Comparison of ENCODE assay signal across 27 mouse cellular contexts in the genomic region with DNA sequence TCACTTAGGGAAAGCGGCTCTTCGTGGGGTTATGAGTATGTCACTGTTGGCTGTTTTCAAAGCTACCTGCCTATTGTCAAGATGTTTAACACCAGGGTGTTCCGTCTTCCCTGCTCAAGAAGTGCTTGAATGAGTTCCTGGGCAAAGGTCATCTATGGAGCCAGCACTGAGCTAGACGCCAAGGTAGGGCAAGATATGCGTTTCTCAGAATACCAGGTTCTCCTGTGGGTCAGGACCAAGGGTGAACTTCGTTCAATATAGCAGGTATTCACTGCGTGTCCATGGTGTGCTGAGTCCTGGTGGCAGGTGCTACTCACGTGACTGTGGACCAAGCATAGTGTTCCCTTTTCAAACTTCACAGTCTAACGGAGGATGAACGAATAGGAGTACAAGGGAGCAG. TPM values are rescaled to one million over a fixed set of nuclear protein-coding genes. Genes with fewer than 3 reads are reported as not detected.
A peak's percentile ranks its signal among the peaks of the same experiment; 100 is the strongest.
DNase-seq lines count a peak whose midpoint lies in the region; ATAC-seq and TF ChIP-seq lines count a peak whose summit lies in the region.
"Had no signal": no experiment of that assay in that cellular context is flagged by ENCODE, and none has a peak within 500 bp of the region (broad histone marks: within the 10 kb centered on the region; RNA-seq: fewer than 3 reads in every experiment).

No protein-coding gene starts in this region.

- H3K4me3 ChIP-seq in kidney, adult 2 months (ENCODE audit: insufficient read depth, low read depth, low read length) = no peak overlapping the region
- no peak overlapping the region for H3K4me3 ChIP-seq in kidney, embryonic 15.5 days (replicated peaks)
- H3K4me3 ChIP-seq in spleen, adult 2 months (ENCODE audit: extremely low read depth, insufficient read depth, insufficient read length) = no peak overlapping the region
- peak overlapping the region; percentile 74; the same call in 1 of the 2 replicates for H3K4me3 ChIP-seq in liver, postnatal 0 days (ENCODE audit: low read depth, low read length)
- H3K4me3 ChIP-seq in forebrain, postnatal 0 days (ENCODE audit: low read depth, low read length) = no peak overlapping the region
- H3K4me3 ChIP-seq: embryonic facial prominence, embryonic 10.5 days; heart, adult 2 months; heart, embryonic 13.5 days; lung, embryonic 15.5 days; midbrain, embryonic 10.5 days; myocyte had no signal

- TF ChIP-seq EP300 in liver, postnatal 0 days (IDR thresholded peaks at IDR 0.05; ENCODE audit: low read depth) = no peak

- WGBS in kidney, adult 2 months = 66% methylated on average over 10 of the region's 10 CpGs
- WGBS in kidney, embryonic 15.5 days = 93% methylated on average over 10 of the region's 10 CpGs
- 82% methylated on average over 10 of the region's 10 CpGs for WGBS in spleen, adult 2 months
- WGBS in liver, postnatal 0 days (ENCODE audit: insufficient replicate concordance) = 86% methylated on average over 10 of the region's 10 CpGs
- 97% methylated on average over 10 of the region's 10 CpGs for WGBS in forebrain, postnatal 0 days

- no peaks in the 10 kb centered on the region for H3K9me3 ChIP-seq in kidney, embryonic 15.5 days (replicated peaks)
- no peaks in the 10 kb centered on the region for H3K9me3 ChIP-seq in liver, postnatal 0 days (ENCODE audit: low read length)
- no peaks in the 10 kb centered on the region for H3K9me3 ChIP-seq in forebrain, postnatal 0 days (ENCODE audit: low read length)
- H3K9me3 ChIP-seq: embryonic facial prominence, embryonic 10.5 days; G1E; heart, embryonic 13.5 days; lung, embryonic 15.5 days; midbrain, embryonic 10.5 days had no signal

- H3K9ac ChIP-seq in kidney, embryonic 15.5 days = no peak overlapping the region
- no peak overlapping the region for H3K9ac ChIP-seq in liver, postnatal 0 days (replicated peaks)
- no peak overlapping the region for H3K9ac ChIP-seq in forebrain, postnatal 0 days
- H3K9ac ChIP-seq: heart, embryonic 13.5 days; lung, embryonic 15.5 days had no signal

- DNase-seq in kidney, adult 2 months = peak; percentile 80
- no peak for DNase-seq in spleen, adult 2 months (ENCODE audit: low read depth in 1 of 2, low spot score in 2 of 2)
- DNase-seq in spleen, postnatal 4 days (ENCODE audit: low spot score in 2 of 2) = no peak
- DNase-seq in liver, postnatal 0 days = no peak
- DNase-seq in neural tube, embryonic 10.5 days (ENCODE audit: extremely low spot score, low spot score) = no peak
- DNase-seq in forebrain, postnatal 0 days = no peak
- DNase-seq: adrenal gland, postnatal 36 days; cerebellum, adult 11 months; cerebellum, postnatal 10 days; gastrocnemius, postnatal 36 days; heart, adult 2 months; heart, postnatal 14 days; layer of hippocampus, postnatal 36 days; lung, postnatal 4 days; right cerebral cortex, adult 18-20 months; thymus, postnatal 25 days had no signal

- no peak overlapping the region for H3K27ac ChIP-seq in kidney, adult 2 months (ENCODE audit: insufficient read depth, low read depth, low read length)
- H3K27ac ChIP-seq in kidney, embryonic 15.5 days = no peak overlapping the region
- H3K27ac ChIP-seq in spleen, adult 2 months (ENCODE audit: insufficient read depth, low read length) = peak overlapping the region; percentile 45; the same call in 1 of the 2 replicates
- H3K27ac ChIP-seq in liver, postnatal 0 days (ENCODE audit: low read depth) = no peak overlapping the region
- H3K27ac ChIP-seq in forebrain, postnatal 0 days (ENCODE audit: low read depth, low read length) = no peak overlapping the region
- H3K27ac ChIP-seq: embryonic facial prominence, embryonic 10.5 days; heart, adult 2 months; heart, embryonic 13.5 days; hindbrain, postnatal 0 days; lung, embryonic 15.5 days; midbrain, embryonic 10.5 days had no signal

- H3K4me2 ChIP-seq in kidney, embryonic 15.5 days = no peak overlapping the region
- peak overlapping the region; percentile 99 for H3K4me2 ChIP-seq in liver, postnatal 0 days (ENCODE audit: low read depth, low read length)
- H3K4me2 ChIP-seq in forebrain, postnatal 0 days (ENCODE audit: low read depth) = no peak overlapping the region
- H3K4me2 ChIP-seq: heart, embryonic 13.5 days; lung, embryonic 15.5 days had no signal

- no peak for TF ChIP-seq CTCF in kidney, adult 2 months (conservative IDR thresholded peaks at IDR 0.05; ENCODE audit: insufficient read depth, insufficient read length, low read depth, low read length)
- TF ChIP-seq CTCF in spleen, adult 2 months (IDR thresholded peaks at IDR 0.05; ENCODE audit: extremely low read depth, insufficient read depth, insufficient read length, insufficient replicate concordance) = no peak
- TF ChIP-seq CTCF in liver, postnatal 0 days (IDR thresholded peaks at IDR 0.05; ENCODE audit: low read depth) = no peak
- TF ChIP-seq CTCF in forebrain, postnatal 0 days (IDR thresholded peaks at IDR 0.05; ENCODE audit: low read depth) = no peak

- peaks cover 9% of the 10 kb centered on the region; the same call in 1 of the 2 replicates for H3K4me1 ChIP-seq in kidney, adult 2 months (ENCODE audit: control insufficient read depth, insufficient read depth, low read length)
- peaks cover 17% of the 10 kb centered on the region for H3K4me1 ChIP-seq in kidney, embryonic 15.5 days
- peaks cover 9% of the 10 kb centered on the region; the same call in 1 of the 2 replicates for H3K4me1 ChIP-seq in spleen, adult 2 months (ENCODE audit: control insufficient read depth, insufficient read depth, insufficient read length)
- H3K4me1 ChIP-seq in liver, postnatal 0 days (ENCODE audit: insufficient read depth) = peaks cover 17% of the 10 kb centered on the region
- no peaks in the 10 kb centered on the region for H3K4me1 ChIP-seq in forebrain, postnatal 0 days (ENCODE audit: insufficient read depth)

- no peaks in the 10 kb centered on the region for H3K27me3 ChIP-seq in kidney, adult 2 months (replicated peaks; ENCODE audit: control insufficient read depth, insufficient read depth, low read length)
- no peaks in the 10 kb centered on the region for H3K27me3 ChIP-seq in kidney, embryonic 15.5 days
- no peaks in the 10 kb centered on the region for H3K27me3 ChIP-seq in spleen, adult 2 months (ENCODE audit: control insufficient read depth, insufficient read depth, low read length)
- no peaks in the 10 kb centered on the region for H3K27me3 ChIP-seq in liver, postnatal 0 days (ENCODE audit: insufficient read depth, low read length)
- no peaks in the 10 kb centered on the region for H3K27me3 ChIP-seq in forebrain, postnatal 0 days (ENCODE audit: insufficient read depth, low read length)
- H3K27me3 ChIP-seq: CH12.LX; heart, embryonic 13.5 days; lung, embryonic 15.5 days; Patski had no signal

- no peak for TF ChIP-seq POLR2A in kidney, adult 2 months (IDR thresholded peaks at IDR 0.05; ENCODE audit: low read depth, low read length)
- no peak for TF ChIP-seq POLR2A in spleen, adult 2 months (IDR thresholded peaks at IDR 0.05; ENCODE audit: low read depth, low read length)

- ATAC-seq in kidney, embryonic 15.5 days (replicated peaks; ENCODE audit: low FRiP score) = no peak
- no peak for ATAC-seq in liver, postnatal 0 days
- no peak for ATAC-seq in forebrain, postnatal 0 days
- ATAC-seq: hindbrain, postnatal 0 days; midbrain, embryonic 16.5 days; Patski had no signal

- no peaks in the 10 kb centered on the region for H3K36me3 ChIP-seq in kidney, adult 2 months (ENCODE audit: control insufficient read depth, insufficient read depth, low read length)
- no peaks in the 10 kb centered on the region for H3K36me3 ChIP-seq in kidney, embryonic 15.5 days
- H3K36me3 ChIP-seq in spleen, adult 2 months (ENCODE audit: control insufficient read depth, insufficient read depth, low read length) = peaks cover 2% of the 10 kb centered on the region; the same call in 1 of the 2 replicates
- 0 out of 2 replicates have a peak, but pooled peaks cover 6% of the 10 kb centered on the region for H3K36me3 ChIP-seq in liver, postnatal 0 days (replicated peaks; ENCODE audit: insufficient read depth, low read length)
- H3K36me3 ChIP-seq in forebrain, postnatal 0 days (ENCODE audit: insufficient read depth) = no peaks in the 10 kb centered on the region
- H3K36me3 ChIP-seq: embryonic facial prominence, embryonic 10.5 days; G1E; midbrain, embryonic 10.5 days had no signal

RNA-seq across cellular contexts. Expression of a gene that starts 3.7 kb away (rescaled TPM):
- 1.1 and 1.5 TPM in 2 replicates for polyA plus RNA-seq in kidney, adult 2 months (2012; rRNA removed)
- 2.0 and 2.3 TPM in 2 replicates for polyA plus RNA-seq in kidney, embryonic 15.5 days (2015; fragmentation: Nextera tagmentation; extraction: Ambion mirVana)
- polyA plus RNA-seq in spleen, adult 2 months (2012; rRNA removed) = 5.1 and 6.5 TPM in 2 replicates
- polyA plus RNA-seq in liver, postnatal 0 days (2015; fragmentation: Nextera tagmentation; extraction: Ambion mirVana) = 3.9 and 5.0 TPM in 2 replicates
- 0.05 and 0.38 TPM in 2 replicates for total RNA-seq in forebrain, postnatal 0 days (2014; rRNA removed)
- polyA plus RNA-seq in forebrain, postnatal 0 days (2015; fragmentation: Nextera tagmentation; extraction: Ambion mirVana) = 1.8 and 1.9 TPM in 2 replicates
- total RNA-seq: gastrocnemius, postnatal 36 days had no signal
- polyA plus RNA-seq: G1E, Patski had no signal

RNA-seq across cellular contexts. Expression of a gene that starts 26.0 kb away (rescaled TPM):
- polyA plus RNA-seq in kidney, adult 2 months (2012; rRNA removed) = 71.8 and 76.4 TPM in 2 replicates
- 50.2 and 53.5 TPM in 2 replicates for polyA plus RNA-seq in kidney, embryonic 15.5 days (2015; fragmentation: Nextera tagmentation; extraction: Ambion mirVana)
- polyA plus RNA-seq in spleen, adult 2 months (2012; rRNA removed) = 60.8 and 61.7 TPM in 2 replicates
- polyA plus RNA-seq in liver, postnatal 0 days (2015; fragmentation: Nextera tagmentation; extraction: Ambion mirVana) = 10.3 TPM in 2 replicates
- 30.0 and 36.0 TPM in 2 replicates for total RNA-seq in forebrain, postnatal 0 days (2014; rRNA removed)
- 25.6 and 29.0 TPM in 2 replicates for polyA plus RNA-seq in forebrain, postnatal 0 days (2015; fragmentation: Nextera tagmentation; extraction: Ambion mirVana)

RNA-seq across cellular contexts. Expression of a gene that starts 37.3 kb away (rescaled TPM):
- 225 and 246 TPM in 2 replicates for polyA plus RNA-seq in kidney, adult 2 months (2012; rRNA removed)
- 0.72 and 1.0 TPM in 2 replicates for polyA plus RNA-seq in kidney, embryonic 15.5 days (2015; fragmentation: Nextera tagmentation; extraction: Ambion mirVana)
- 4.4 and 4.8 TPM in 2 replicates for polyA plus RNA-seq in spleen, adult 2 months (2012; rRNA removed)
- polyA plus RNA-seq in liver, postnatal 0 days (2015; fragmentation: Nextera tagmentation; extraction: Ambion mirVana) = 2.0 and 2.1 TPM in 2 replicates
- 6.7 and 11.2 TPM in 2 replicates for total RNA-seq in forebrain, postnatal 0 days (2014; rRNA removed)
- 8.6 and 11.7 TPM in 2 replicates for polyA plus RNA-seq in forebrain, postnatal 0 days (2015; fragmentation: Nextera tagmentation; extraction: Ambion mirVana)
- total RNA-seq: CH12.LX had no signal
- polyA plus RNA-seq: G1E had no signal

RNA-seq across cellular contexts. Expression of a gene that starts 55.0 kb away (rescaled TPM):
- 300 and 389 TPM in 2 replicates for polyA plus RNA-seq in kidney, adult 2 months (2012; rRNA removed)
- polyA plus RNA-seq in kidney, embryonic 15.5 days (2015; fragmentation: Nextera tagmentation; extraction: Ambion mirVana) = 359 and 418 TPM in 2 replicates
- polyA plus RNA-seq in spleen, adult 2 months (2012; rRNA removed) = 46.4 and 67.0 TPM in 2 replicates
- 323 and 339 TPM in 2 replicates for polyA plus RNA-seq in liver, postnatal 0 days (2015; fragmentation: Nextera tagmentation; extraction: Ambion mirVana)
- 384 and 445 TPM in 2 replicates for total RNA-seq in forebrain, postnatal 0 days (2014; rRNA removed)
- polyA plus RNA-seq in forebrain, postnatal 0 days (2015; fragmentation: Nextera tagmentation; extraction: Ambion mirVana) = 631 and 789 TPM in 2 replicates

Comparison
In these comparisons a context has a peak if more than half of its experiments do, and no peak if none do; other contexts are left out.
1. RNA of a gene that starts 37.3 kb away (polyA plus RNA-seq): 225 to 246 TPM in kidney, adult 2 months; 8.6 to 11.7 TPM in forebrain, postnatal 0 days, 4.4 to 4.8 TPM in spleen, adult 2 months, 2.0 to 2.1 TPM in liver, postnatal 0 days and 0.72 to 1.0 TPM in kidney, embryonic 15.5 days; every median in the first group is over 10 times any median in the second.